Mouse (Mus musculus) left cerebral cortex, postnatal 25 days (tissue): ENCODE measurements around the gene Kdr. TPM values are rescaled to one million over a fixed set of nuclear protein-coding genes. Genes with fewer than 3 reads are reported as not detected.

Experiments used
- DNase-seq, 2 experiments: peaks; one replicate each; pipeline ENCODE4 v3.0.0; 2022; ENCODE audit warnings: low spot score in 2 of 2, mixed read lengths in 1 of 2
- intact Hi-C: fragments of 180-260 bp; cut with DNase I; formaldehyde crosslinking; loops from one replicate; pipeline ENCODE4 v1.15.1; 2025
- microRNA-seq, 2 experiments: library from miRNA; unstranded; fragments of <30 nt; microRNA quantifications; one replicate each; pipeline ENCODE4 v1.2.0; 2022
- total RNA-seq, 2 experiments: library from RNA; stranded (reverse); gene quantifications; 2 replicates each; pipeline ENCODE4 v1.2.3; 2021

The Kdr gene
- total RNA-seq, 2 experiments from 2014 or later: 10.2 to 10.5 TPM

DNA sequence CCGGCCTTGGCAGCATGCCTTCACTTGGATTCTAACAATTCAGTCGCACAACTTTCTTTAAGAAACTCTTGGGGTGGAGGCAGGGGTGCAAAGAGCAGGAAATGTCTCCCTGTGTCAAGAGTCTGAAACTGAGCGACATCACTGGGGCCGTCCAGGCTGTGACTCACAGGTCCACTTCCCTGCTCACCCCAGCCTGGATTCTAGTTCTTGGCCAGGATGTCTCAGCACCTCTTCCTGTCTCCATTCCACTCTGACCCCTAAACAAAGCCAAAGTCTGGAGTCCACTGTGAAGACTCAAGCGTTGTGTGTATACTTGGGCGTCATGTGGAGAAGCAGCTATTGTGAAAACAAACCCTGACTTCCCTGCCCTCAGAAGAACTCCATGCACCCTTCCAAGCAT lies 55.6 kb downstream of the Kdr start:
- intact Hi-C loops: no loop called here
- no peak for DNase-seq

DNA sequence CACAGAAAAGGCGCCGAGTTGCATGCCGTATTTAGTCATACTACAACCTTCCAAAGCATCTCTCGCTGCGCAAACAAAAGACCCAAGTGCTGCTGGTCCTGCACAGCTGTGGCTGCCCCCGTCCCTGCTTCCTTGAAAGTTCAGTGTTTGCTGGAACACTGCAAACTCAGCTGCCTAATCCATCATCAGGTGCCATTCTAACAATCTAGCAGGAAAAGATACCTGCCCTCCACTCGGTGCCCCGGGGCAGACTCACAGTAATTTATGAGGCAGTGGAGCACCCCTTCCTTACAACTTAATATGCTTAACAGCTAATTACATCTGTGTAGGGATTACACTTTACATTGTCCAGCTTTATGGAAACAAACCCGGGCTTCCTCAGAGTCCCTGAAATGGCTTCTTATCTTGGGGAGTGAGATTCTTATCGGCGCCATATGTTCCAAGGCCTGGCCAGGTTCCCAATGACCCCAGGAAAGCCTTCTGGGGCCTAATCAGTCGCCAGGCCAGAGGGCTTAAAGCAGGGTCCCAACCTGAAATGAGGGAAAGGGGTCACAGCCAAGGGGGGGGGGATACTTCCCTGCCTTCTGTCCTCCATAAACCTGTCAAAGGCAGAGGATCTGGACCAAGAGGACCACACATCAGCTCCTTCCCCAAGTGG lies 56.4 kb downstream of the Kdr start:
- intact Hi-C loops: no loop called here
- no peak for DNase-seq

DNA sequence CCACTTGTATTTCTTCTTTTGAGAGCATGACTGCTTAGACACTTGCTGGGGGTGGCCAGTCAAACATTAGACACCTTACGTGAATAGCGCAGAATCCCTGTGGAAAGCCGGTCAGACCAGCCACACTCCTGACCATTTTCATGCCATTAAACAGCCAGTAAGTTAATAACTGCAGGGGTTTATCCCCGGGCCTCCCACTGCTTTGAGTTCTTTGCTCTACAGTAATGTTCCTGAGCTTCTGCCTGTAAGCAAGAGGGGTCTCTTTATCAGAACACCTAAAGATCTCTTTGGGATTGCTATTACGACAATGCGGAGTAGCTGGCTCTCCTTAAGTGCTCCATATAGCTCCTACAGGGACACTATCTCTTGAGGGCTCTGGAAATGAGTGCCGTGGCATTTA lies 58.7 kb downstream of the Kdr start:
- no peak for DNase-seq
- intact Hi-C loops: no loop called here

DNA sequence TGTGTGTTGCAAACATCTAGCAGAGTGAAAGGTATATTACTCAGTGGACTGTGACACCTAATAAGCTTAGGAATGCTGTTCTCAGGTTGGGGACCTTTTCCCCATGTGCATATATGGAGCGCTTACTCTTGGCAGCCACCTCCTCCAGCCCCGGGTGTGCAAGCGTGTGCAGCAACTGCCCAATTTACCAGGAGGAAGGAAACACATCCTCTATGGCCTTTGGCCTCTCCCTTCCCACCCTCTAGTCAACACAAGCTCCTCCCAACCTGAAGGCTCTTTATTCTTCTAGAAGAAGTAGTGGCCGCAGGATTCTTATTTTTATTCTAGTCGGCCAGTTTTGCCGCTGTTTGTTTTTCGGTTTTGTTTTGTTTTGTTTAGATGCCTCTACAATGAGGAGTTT lies 60.1 kb downstream of the Kdr start:
- intact Hi-C loops: no loop called here
- DNase-seq: no peak

DNA sequence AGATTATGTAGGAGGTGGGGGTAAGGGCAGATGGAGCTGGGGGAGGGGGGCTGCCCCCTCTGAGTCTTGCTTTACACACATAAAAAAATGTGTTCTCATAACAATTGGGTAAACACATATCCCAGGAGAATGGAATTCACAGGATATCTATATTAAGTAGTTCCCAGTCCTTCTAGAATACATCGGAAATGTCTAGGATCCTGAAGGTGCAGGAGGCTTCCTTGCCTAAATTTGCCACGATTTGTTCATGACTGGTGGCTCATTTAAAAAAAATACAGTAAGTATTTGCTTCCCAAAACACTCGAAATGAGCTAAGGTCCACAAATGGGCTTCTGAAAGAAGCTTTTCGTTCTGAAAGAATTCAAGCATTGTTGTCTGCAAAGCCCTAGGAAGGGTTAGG lies 61.0 kb downstream of the Kdr start:
- DNase-seq: no peak
- intact Hi-C loops: no loop called here

DNA sequence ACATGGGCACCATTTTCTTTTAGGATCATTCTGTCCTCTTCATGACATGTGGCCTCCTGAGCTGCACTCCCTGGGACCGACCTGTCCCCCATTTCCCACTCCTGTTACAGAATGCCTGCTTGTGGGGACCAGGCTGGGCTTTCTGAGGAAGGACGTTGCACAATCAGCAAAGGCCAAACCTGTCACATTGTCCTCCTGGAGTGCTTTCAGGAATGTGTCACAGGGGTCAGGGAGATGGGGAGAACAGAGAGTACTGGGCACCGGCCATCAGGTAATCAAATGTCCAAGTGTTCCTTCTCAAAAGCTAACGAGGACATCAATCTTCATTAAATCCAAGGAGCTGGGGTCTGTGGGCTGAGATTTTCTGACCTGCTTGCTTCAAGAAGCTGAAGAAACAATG lies 72.2 kb downstream of the Kdr start:
- no peak for DNase-seq
- intact Hi-C loops: no loop called here

DNA sequence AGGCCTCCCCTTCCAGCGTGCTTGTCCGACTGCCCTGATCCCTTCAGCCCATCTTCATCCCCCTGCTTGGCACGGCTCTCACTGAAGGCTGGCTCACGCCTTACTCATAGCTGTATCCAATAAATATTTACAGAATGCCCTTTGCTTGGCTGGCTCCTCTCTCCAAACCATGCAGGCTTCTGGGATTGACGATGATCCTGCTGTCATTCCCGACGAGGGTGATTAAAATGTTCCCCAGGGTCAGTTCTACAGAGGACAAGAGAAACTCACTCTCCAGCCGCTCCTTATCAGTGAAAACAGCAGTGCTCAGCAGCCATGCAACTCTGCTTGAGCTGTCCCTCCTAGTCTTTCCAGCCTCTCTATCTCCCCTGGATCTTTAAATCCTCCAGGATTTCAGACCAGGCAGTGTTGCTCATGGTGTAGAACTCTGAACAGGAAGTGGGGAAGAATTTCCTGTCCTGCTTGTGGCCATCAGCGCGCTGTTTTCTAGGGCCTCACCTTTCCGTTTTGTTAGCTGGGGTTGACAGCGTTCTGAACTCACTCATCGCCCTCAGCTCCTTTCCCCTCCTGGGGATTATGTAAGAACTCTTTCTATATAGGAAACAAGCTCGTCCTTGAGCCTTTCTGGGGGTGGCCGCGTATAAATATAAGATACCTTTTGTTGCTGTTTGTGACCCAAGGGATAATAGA lies 77.9 kb downstream of the Kdr start:
- intact Hi-C loops: no loop called here
- no peak for DNase-seq

DNA sequence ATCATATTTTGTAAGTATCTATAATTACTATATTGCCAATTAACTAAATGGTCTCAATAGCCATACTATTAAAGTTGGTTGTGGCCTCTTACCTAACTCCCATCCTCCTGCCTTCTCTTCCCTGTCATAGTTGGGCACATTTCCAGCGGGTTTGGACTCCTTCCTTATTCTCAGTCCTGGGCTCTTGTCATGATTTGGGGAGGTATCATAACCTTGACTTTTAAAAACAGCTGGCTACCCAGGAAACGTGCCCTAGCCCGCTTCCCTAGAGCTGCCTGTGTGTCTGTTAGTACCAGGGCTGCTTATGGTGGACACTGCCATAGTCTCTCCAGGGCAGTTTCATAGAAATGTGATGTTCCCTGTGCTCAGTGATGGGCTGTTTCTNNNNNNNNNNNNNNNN lies 82.9 kb downstream of the Kdr start:
- DNase-seq: no peak
- intact Hi-C loops: no loop called here

DNA sequence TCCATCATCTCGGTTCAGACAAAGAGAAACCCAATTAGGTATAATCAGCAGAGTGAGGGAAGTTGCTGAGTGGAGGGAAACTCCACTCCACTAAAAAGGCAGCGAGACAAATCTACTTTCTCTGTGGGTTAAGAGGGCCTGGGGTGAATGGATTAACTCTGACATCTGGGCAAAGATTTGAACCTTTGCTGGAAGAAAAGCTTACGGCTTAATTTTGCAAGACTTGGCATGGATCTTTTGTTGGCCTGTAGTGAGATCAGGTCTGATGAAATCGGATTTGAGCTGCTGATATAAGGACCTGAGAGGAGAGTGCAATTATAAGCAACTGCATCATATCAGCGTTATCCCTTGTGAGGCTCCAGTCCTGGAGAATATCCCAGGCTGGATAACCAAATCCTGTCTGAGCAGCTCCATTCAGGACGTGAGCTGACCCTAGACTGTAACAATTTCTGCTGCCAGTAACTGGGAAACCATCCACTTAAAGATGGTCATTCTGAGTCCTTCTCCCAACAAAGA lies 85.2 kb downstream of the Kdr start:
- intact Hi-C loops: no loop called here
- no peak for DNase-seq

Small RNAs within 50 kb of the gene (microRNA-seq; reads per million reads assigned to microRNA genes)
- gene Gm25374: 0 reads per million in 2 experiments

Other genes starting within 250 kb of the Kdr start
- 10 to 100 TPM; 18.8 to 20.2 TPM for gene Srd5a3, start 161.8 kb upstream of the Kdr start, total RNA-seq
- gene Tmem165, start 205.4 kb upstream of the Kdr start, total RNA-seq: 10 to 100 TPM; 33.9 to 37.4 TPM